Mouse (Mus musculus) hindbrain, embryonic 13.5 days (tissue): ENCODE measurements at regions not wholly inside any gene's neighbourhood (a gene's known extent, or its start where the extent isn't known, plus 50 kb on each side); places are given as distances from the start of the nearest gene placed in this dataset.
A peak's percentile ranks its signal among the peaks of the same experiment; 100 is the strongest.

ENCODE experiments used
- ATAC-seq: fragments of 200-750 bp; cut with Nextera tagmentation; 2 replicates; pipeline ENCODE4 v1.8.0; 2017; ENCODE audit warnings: moderate TSS enrichment; ENCODE audit not compliant: low FRiP score
- H3K27ac ChIP-seq: fragments of 300-500 bp; sonication (generic); 2 replicates; pipeline ENCODE4 v1.5.1; 2015; ENCODE audit warnings: inconsistent platforms, mild to moderate bottlenecking, moderate library complexity
- H3K27me3 ChIP-seq: fragments of 300-500 bp; sonication (generic); 2 replicates; pipeline ENCODE4 v1.6.1; 2015; ENCODE audit warnings: mild to moderate bottlenecking, inconsistent platforms
- H3K36me3 ChIP-seq: fragments of 300-500 bp; sonication (generic); 2 replicates; pipeline ENCODE4 v1.6.1; 2015; ENCODE audit warnings: mild to moderate bottlenecking, inconsistent platforms
- H3K4me1 ChIP-seq: fragments of 300-500 bp; sonication (generic); replicated peaks from 2 replicates; pipeline ENCODE4 v1.6.1; 2015; ENCODE audit warnings: inconsistent platforms
- H3K4me2 ChIP-seq: fragments of 300-500 bp; sonication (generic); 2 replicates; pipeline ENCODE4 v1.6.1; 2015; ENCODE audit warnings: inconsistent platforms, mild to moderate bottlenecking, moderate library complexity
- H3K4me3 ChIP-seq: fragments of 300-500 bp; sonication (generic); 2 replicates; pipeline ENCODE4 v1.5.1; 2015; ENCODE audit warnings: mild to moderate bottlenecking, inconsistent platforms
- H3K9ac ChIP-seq: fragments of 300-500 bp; sonication (generic); 2 replicates; pipeline ENCODE4 v1.6.1; 2015; ENCODE audit warnings: mild to moderate bottlenecking, inconsistent platforms
- H3K9me3 ChIP-seq: fragments of 300-500 bp; sonication (generic); 2 replicates; pipeline ENCODE4 v1.6.1; 2016; ENCODE audit warnings: inconsistent platforms
- WGBS: fragments of 180-500 bp; shearing (Covaris S2); methylation state at CpG from one replicate; pipeline ENCODE4 v1.1.7; 2015; 5-methylcytosine and 5-hydroxymethylcytosine counted together

GRCm38 (mm10) chr5:80178723-80179122, 841.2 kb upstream of the Adgrl3 start:
- H3K9me3 ChIP-seq = no peaks in the 10 kb centered on the region
- 67% methylated on average over 3 of the region's 3 CpGs for WGBS

GRCm38 (mm10) chr5:80180280-80180679, 839.7 kb upstream of the Adgrl3 start:
- no peak for ATAC-seq
- Histone ChIP-seq H3K27ac (no peak overlapping the region), H3K9me3 (no peaks in the 10 kb centered on the region), H3K4me3 (no peak overlapping the region), H3K36me3 (no peaks in the 10 kb centered on the region), H3K9ac (no peak overlapping the region), H3K27me3 (no peaks in the 10 kb centered on the region), H3K4me1 (no peaks in the 10 kb centered on the region), H3K4me2 (no peak overlapping the region)
- WGBS = 50% methylated on average over 2 of the region's 2 CpGs

More at GRCm38 (mm10) chr5:80178723-80179122, 841.2 kb upstream of the Adgrl3 start:
- Histone ChIP-seq H3K4me2 (no peak overlapping the region), H3K36me3 (no peaks in the 10 kb centered on the region), H3K4me3 (no peak overlapping the region), H3K27ac (no peak overlapping the region), H3K27me3 (no peaks in the 10 kb centered on the region), H3K9ac (no peak overlapping the region), H3K4me1 (no peaks in the 10 kb centered on the region)
- ATAC-seq = no peak

GRCm38 (mm10) chr5:80192418-80192817, 827.5 kb upstream of the Adgrl3 start:
- no peak for ATAC-seq
- no peaks in the 10 kb centered on the region for H3K9me3 ChIP-seq
- no peak overlapping the region for H3K27ac ChIP-seq
- H3K4me2 ChIP-seq = no peak overlapping the region
- H3K36me3 ChIP-seq = no peaks in the 10 kb centered on the region
- no peaks in the 10 kb centered on the region for H3K4me1 ChIP-seq
- no peaks in the 10 kb centered on the region for H3K27me3 ChIP-seq
- H3K9ac ChIP-seq = no peak overlapping the region
- no peak overlapping the region for H3K4me3 ChIP-seq
- whole genome bisulfite sequencing = 85% methylated on average over 3 of the region's 3 CpGs

- Histone ChIP-seq H3K36me3 (no peaks in the 10 kb centered on the region), H3K9ac (no peak overlapping the region), H3K4me1 (no peaks in the 10 kb centered on the region), H3K9me3 (no peaks in the 10 kb centered on the region), H3K4me3 (no peak overlapping the region), H3K4me2 (no peak overlapping the region), H3K27me3 (no peaks in the 10 kb centered on the region), H3K27ac (no peak overlapping the region)
- ATAC-seq = no peak
Observed at GRCm38 (mm10) chr5:80199626-80200025, 820.3 kb upstream of the Adgrl3 start.

GRCm38 (mm10) chr5:80248530-80249122, 771.3 kb upstream of the Adgrl3 start:
- peak; percentile 63 for ATAC-seq
- H3K9me3 ChIP-seq = no peaks in the 10 kb centered on the region
- no peak overlapping the region for H3K9ac ChIP-seq
- 62% methylated on average over 5 of the region's 5 CpGs for WGBS
- H3K4me3 ChIP-seq = no peak overlapping the region
- no peaks in the 10 kb centered on the region for H3K27me3 ChIP-seq
- H3K4me1 ChIP-seq = peaks cover 4% of the 10 kb centered on the region; the same call in 1 of the 2 replicates
- H3K27ac ChIP-seq = no peak overlapping the region
- H3K4me2 ChIP-seq = no peak overlapping the region
- no peaks in the 10 kb centered on the region for H3K36me3 ChIP-seq

- Histone ChIP-seq H3K9ac (no peak overlapping the region), H3K27ac (no peak overlapping the region), H3K27me3 (no peaks in the 10 kb centered on the region), H3K4me2 (no peak overlapping the region), H3K9me3 (no peaks in the 10 kb centered on the region), H3K4me1 (peaks cover 4% of the 10 kb centered on the region; the same call in 1 of the 2 replicates), H3K4me3 (no peak overlapping the region), H3K36me3 (no peaks in the 10 kb centered on the region)
- WGBS = 79% methylated on average over 2 of the region's 2 CpGs
- ATAC-seq = no peak
Observed at GRCm38 (mm10) chr5:80251961-80252360, 768.0 kb upstream of the Adgrl3 start.

GRCm38 (mm10) chr5:80255046-80255445, 764.9 kb upstream of the Adgrl3 start:
- no peaks in the 10 kb centered on the region for H3K4me1 ChIP-seq
- ATAC-seq = no peak
- H3K4me2 ChIP-seq = no peak overlapping the region
- H3K27me3 ChIP-seq = no peaks in the 10 kb centered on the region
- no peaks in the 10 kb centered on the region for H3K9me3 ChIP-seq
- H3K9ac ChIP-seq = no peak overlapping the region
- H3K4me3 ChIP-seq = no peak overlapping the region
- 75% methylated on average over 9 of the region's 9 CpGs for WGBS
- H3K27ac ChIP-seq = no peak overlapping the region
- H3K36me3 ChIP-seq = no peaks in the 10 kb centered on the region

- Histone ChIP-seq H3K9me3 (no peaks in the 10 kb centered on the region), H3K36me3 (no peaks in the 10 kb centered on the region), H3K4me3 (no peak overlapping the region), H3K9ac (no peak overlapping the region), H3K4me2 (no peak overlapping the region), H3K27me3 (no peaks in the 10 kb centered on the region), H3K27ac (no peak overlapping the region), H3K4me1 (no peaks in the 10 kb centered on the region)
- WGBS = 55% methylated on average over 1 of the region's 1 CpGs
- no peak for ATAC-seq
Observed at GRCm38 (mm10) chr5:80274589-80274988, 745.3 kb upstream of the Adgrl3 start.

GRCm38 (mm10) chr5:80275232-80275866, 744.6 kb upstream of the Adgrl3 start:
- Histone ChIP-seq H3K4me1 (no peaks in the 10 kb centered on the region), H3K36me3 (no peaks in the 10 kb centered on the region), H3K4me3 (no peak overlapping the region), H3K4me2 (no peak overlapping the region), H3K9me3 (no peaks in the 10 kb centered on the region), H3K9ac (no peak overlapping the region), H3K27ac (no peak overlapping the region), H3K27me3 (no peaks in the 10 kb centered on the region)
- 87% methylated on average over 2 of the region's 2 CpGs for WGBS
- ATAC-seq = no peak
